Mouse (Mus musculus) ES-E14 (cell line): ENCODE data around the gene Fmnl3.

ENCODE experiments used
- CHD2 ChIP-seq: IDR thresholded peaks from 2 replicates; pipeline ENCODE4 v1.6.1; 2014; ENCODE audit warnings: mild to moderate bottlenecking, low read depth, low read length, inconsistent platforms
- HCFC1 ChIP-seq: IDR thresholded peaks from 2 replicates; pipeline ENCODE4 v1.6.1; 2012; ENCODE audit warnings: low read length, inconsistent platforms, borderline replicate concordance; ENCODE audit not compliant: insufficient read depth
- MAFK ChIP-seq: IDR thresholded peaks from 2 replicates; pipeline ENCODE4 v1.6.1; 2014; ENCODE audit warnings: mild to moderate bottlenecking, low read depth, low read length, inconsistent platforms; ENCODE audit not compliant: insufficient read depth
- ZC3H11A ChIP-seq: IDR thresholded peaks from 2 replicates; pipeline ENCODE4 v1.6.1; 2012; ENCODE audit warnings: low read depth, mild to moderate bottlenecking, inconsistent platforms, low read length, borderline replicate concordance
- ZNF384 ChIP-seq: IDR thresholded peaks from 2 replicates; pipeline ENCODE4 v1.6.1; 2012; ENCODE audit warnings: low read depth, low read length, inconsistent platforms

- no peak for TF ChIP-seq ZC3H11A
- no peak for TF ChIP-seq CHD2
- 0 out of 2 replicates have a peak, but pooled peaks have one; percentile 26 for TF ChIP-seq ZNF384
- TF ChIP-seq MAFK = no peak
- no peak for TF ChIP-seq HCFC1
Measured at GRCm38 (mm10) chr15:99283456-99283855, 86.8 kb downstream of the Fmnl3 start.
